Mouse (Mus musculus): ENCODE measurements around the gene Cnpy2.

DNA sequence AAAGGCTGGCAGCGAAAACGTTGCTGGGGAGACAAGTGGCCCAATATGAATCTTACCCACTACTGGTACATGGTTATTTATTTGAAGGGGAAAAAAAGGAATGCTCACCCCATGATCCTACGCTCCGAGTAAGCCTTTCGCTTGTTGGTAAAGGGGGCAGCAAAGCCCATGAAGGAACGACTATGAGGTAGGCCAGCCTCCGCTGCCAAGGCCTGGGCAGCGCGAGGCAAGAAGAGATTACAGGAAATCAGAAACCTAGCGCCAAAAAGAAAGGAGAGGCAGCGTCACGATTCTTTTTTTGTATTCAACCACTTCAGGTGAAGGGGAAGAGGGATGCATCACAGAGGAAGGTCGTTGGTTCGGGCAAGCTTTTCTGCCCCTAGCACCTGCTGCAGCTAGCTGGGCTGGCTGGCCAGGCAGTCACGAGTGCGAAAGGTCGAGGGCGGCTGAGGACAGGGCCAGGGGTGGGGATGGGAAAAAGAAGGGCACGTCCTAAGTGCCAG is 45.7 kb downstream of the Cnpy2 start:
- TF ChIP-seq POLR2A (IDR thresholded peaks at IDR 0.05; ENCODE audit: borderline replicate concordance, extremely low read depth, low read depth, low read length) (no peak), CTCF (IDR thresholded peaks at IDR 0.05; ENCODE audit: insufficient read depth, low read length) (no peak)
